Mouse (Mus musculus) left cerebral cortex, adult 2 months (tissue): ENCODE results near the gene Trim68. TPM values are rescaled to one million over a fixed set of nuclear protein-coding genes. Genes with fewer than 3 reads are reported as not detected.
A peak's percentile ranks its signal among the peaks of the same experiment; 100 is the strongest.
"Not testable (repeated sequence)": the region's sequence is repeated elsewhere in the genome, so short reads cannot be mapped to it uniquely, and the experiment has no call there.

Experiments
- DNase-seq, 2 experiments: peaks; one replicate each; pipeline ENCODE4 v3.0.0; 2021 to 2022; ENCODE audit warnings: low spot score in 2 of 2, mixed read lengths in 1 of 2; ENCODE audit errors: extremely low spot score in 1 of 2
- H3K27ac ChIP-seq: fragments of 200-600 bp; 2 replicates; pipeline ENCODE4 v1.8.1; 2022
- H3K4me3 ChIP-seq: fragments of 200-600 bp; 2 replicates; pipeline ENCODE4 v1.8.1; 2022
- CTCF ChIP-seq: fragments of 200-600 bp; IDR thresholded peaks from 2 replicates; pipeline ENCODE4 v1.8.1; 2022; ENCODE audit warnings: antibody characterized with exemption, mild to moderate bottlenecking, moderate library complexity
- intact Hi-C: fragments of 180-260 bp; cut with DNase I; formaldehyde crosslinking; loops from one replicate; pipeline ENCODE4 v1.15.1; 2025
- long read RNA-seq, 2 experiments: library from polyadenylated mRNA; stranded (forward); transcript quantifications; one replicate each; pipeline ENCODE4 v2.0.0; 2021; ENCODE audit warnings: borderline mapping rate in 2 of 2
- total RNA-seq, 2 experiments: library from RNA; stranded (reverse); gene quantifications; 2 replicates each; pipeline ENCODE4 v1.2.3; 2021

Trim68 gene
- 1 to 10 TPM; 4.9 to 6.2 TPM for total RNA-seq
- long read RNA-seq, experiment 1, partial matches to known transcripts = 1 of 5 reads
- long read RNA-seq, experiment 1, other reads (novel, unspliced or antisense) = 2 of 5 reads
- long read RNA-seq, experiment 2, partial matches to known transcripts = 0 of 5 reads
- long read RNA-seq, experiment 2, other reads (novel, unspliced or antisense) = 2 of 5 reads

GRCm38 (mm10) chr7:102686944-102687501 is at the start of gene Trim68:
TSS of gene Trim68 (minus strand) at chr7:102687327.
- Histone ChIP-seq H3K27ac (peak within 1 kb of the TSS; percentile 87), H3K4me3 (peak within 1 kb of the TSS; percentile 92)
- TF ChIP-seq CTCF = no peak
- peak; percentile 89 for DNase-seq
- intact Hi-C loops = no loop called here

DNA sequence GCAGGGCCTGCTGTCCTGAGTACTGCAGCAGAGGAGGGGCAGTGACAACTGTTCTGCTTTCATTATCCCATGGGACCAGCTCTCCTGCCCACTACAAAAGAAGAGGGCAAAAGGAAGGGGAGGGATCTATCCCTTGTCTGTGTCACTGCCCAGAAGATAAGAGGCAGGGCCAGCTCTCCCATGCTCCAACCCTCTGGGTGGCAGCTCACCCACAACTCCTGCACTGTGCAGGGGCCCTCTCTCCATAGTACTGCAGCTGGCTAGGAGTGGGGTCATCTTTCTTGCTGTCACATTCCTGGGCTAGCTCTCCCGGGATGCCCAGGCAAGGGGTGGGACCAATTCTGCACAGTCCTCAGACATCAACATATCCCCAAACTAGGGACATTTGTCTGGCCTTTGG is 46.7 kb upstream of the Trim68 start:
- intact Hi-C loops = no loop called here
- Histone ChIP-seq H3K27ac (no peak overlapping the region), H3K4me3 (no peak overlapping the region)
- no peak for DNase-seq
- TF ChIP-seq CTCF = no peak

GRCm38 (mm10) chr7:102727391-102727790 is 40.3 kb upstream of the Trim68 start, which contains the start of gene Olfr559:
TSS of gene Olfr559 (minus strand) at chr7:102727491.
- Histone ChIP-seq H3K4me3 (no peak within 1 kb of the TSS), H3K27ac (no peak within 1 kb of the TSS)
- no peak for TF ChIP-seq CTCF
- intact Hi-C loops = no loop called here
- DNase-seq = no peak

GRCm38 (mm10) chr7:102718970-102719369 is 31.8 kb upstream of the Trim68 start, which contains the start of gene Olfr33:
TSS of gene Olfr33 (minus strand) at chr7:102719070.
- no peak for DNase-seq
- no peak for TF ChIP-seq CTCF
- Histone ChIP-seq H3K4me3 (no peak within 1 kb of the TSS), H3K27ac (no peak within 1 kb of the TSS)
- intact Hi-C loops = no loop called here

- H3K4me3 ChIP-seq = no peak within 1 kb of the TSS
- no peak within 1 kb of the TSS for H3K27ac ChIP-seq
- DNase-seq = no peak
- intact Hi-C loops = no loop called here
- no peak for TF ChIP-seq CTCF
Measured at GRCm38 (mm10) chr7:102701915-102702314, 14.8 kb upstream of the Trim68 start, which contains the start of gene Olfr558. TSS of gene Olfr558 (plus strand) at chr7:102702215.

DNA sequence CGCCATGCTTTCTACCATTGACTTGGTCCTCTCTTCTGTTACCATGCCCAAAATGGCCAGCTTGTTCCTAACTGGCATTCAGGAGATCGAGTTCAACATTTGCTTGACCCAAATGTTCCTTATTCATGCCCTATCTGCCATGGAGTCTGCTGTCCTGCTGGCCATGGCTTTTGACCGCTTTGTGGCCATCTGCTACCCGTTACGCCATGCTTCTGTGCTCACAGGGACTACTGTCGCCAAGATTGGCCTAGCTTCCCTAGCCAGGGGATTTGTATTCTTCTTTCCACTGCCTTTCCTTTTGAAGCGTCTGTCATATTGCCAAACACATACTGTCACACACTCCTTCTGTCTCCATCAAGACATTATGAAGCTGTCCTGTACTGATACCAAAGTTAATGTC is 11.3 kb upstream of the Trim68 start:
- Histone ChIP-seq H3K4me3 (no peak overlapping the region), H3K27ac (no peak overlapping the region)
- DNase-seq = no peak
- TF ChIP-seq CTCF = no peak
- intact Hi-C loops = loop anchor here (5.0 to 10.0 kb wide), 2 partner anchors 186 to 1106 kb away; no protein-coding TSS in a partner anchor

DNA sequence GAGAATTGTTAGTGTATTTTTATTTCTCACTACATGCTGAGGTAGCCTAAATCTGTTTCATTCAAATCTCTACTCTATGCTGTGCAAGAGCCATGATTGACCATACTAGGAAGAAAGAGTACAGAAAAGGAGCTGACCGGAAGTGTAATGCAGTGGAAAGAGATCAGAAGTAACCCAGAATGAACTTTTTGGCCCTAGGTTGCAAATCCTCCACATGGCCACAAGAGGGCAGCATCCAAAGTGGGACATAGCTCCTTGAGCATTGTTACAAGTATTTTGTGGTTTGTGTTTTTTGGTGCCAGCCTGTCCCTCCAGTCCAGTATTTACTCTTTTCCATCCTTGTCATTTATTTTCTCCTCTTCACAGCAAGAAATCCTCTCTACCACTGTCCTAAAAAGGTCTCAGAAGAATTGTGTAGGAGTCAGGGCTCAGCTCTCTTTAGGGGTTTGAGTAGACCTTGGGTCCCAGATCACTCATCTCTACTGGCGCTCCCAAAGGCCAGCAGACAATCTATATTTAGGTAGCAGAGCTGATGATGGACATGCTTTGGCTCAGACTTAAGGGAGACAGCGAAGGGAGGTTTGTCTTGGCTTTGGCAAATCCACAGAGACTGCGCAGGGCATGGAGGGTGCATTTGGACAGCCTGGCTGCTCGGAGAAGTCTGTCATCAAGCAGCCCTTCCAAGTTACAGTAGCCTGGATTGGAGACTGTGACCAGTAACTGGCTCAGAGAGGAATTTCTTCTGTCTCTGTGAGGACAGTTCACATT is 8.4 kb upstream of the Trim68 start, which contains the start of gene Olfr557:
TSS of gene Olfr557 (plus strand) at position 553 of the 768 bp plus-strand sequence.
- peak; percentile 89 for TF ChIP-seq CTCF
- intact Hi-C loops = loop anchor here (1.0 to 10.0 kb wide), 3 partner anchors 183 to 1109 kb away; no protein-coding TSS in a partner anchor
- DNase-seq = peak; percentile 17 to 24
- H3K4me3 ChIP-seq = no peak within 1 kb of the TSS
- no peak within 1 kb of the TSS for H3K27ac ChIP-seq

DNA sequence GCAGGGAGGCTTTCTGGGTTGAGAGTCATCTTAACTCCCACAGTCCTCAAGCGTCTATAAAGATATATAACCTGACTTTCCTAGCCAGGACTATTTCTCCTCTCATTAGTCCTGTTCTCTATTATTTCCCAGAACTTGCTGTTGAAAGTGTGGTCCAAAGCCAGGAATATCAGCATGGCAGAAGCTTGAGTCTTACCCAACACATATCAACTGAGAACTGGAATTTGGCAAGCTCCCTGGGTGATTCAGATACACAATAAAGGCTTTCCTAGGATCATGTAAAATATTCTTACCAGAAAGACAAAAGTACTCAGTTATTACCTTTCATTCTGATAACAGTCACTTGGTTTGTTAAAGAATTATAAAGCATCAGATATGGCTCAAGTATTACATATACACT is 5.2 kb downstream of the Trim68 start:
- DNase-seq = no peak

DNA sequence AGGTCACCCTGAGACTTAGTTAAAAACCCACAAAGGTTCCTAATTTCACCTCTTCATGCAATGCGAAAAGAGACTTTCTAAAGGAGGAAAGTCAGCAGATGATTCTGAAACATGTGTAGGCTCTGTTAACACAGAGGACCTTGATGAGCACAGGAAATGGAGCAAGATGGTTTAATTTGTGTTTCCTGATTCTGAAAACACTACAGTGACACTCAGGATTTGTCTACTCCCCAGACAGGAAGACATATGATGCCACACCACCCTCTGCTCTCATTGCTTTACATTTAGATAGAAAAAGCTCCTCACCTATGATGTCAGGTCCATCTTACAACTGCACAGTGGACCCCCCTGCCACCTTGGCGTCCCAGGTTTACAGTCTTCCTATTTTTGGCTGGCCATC is 10.9 kb downstream of the Trim68 start:
- TF ChIP-seq CTCF = no peak
- no peak for DNase-seq
- Histone ChIP-seq H3K27ac (no peak overlapping the region), H3K4me3 (no peak overlapping the region)
- intact Hi-C loops = no loop called here

More for the DNA sequence above, 5.2 kb downstream of the Trim68 start:
- Histone ChIP-seq H3K27ac (no peak overlapping the region), H3K4me3 (no peak overlapping the region)
- no peak for TF ChIP-seq CTCF
- intact Hi-C loops = no loop called here

GRCm38 (mm10) chr7:102665378-102665777 is 21.7 kb downstream of the Trim68 start:
- peak; percentile 77 for TF ChIP-seq CTCF
- Histone ChIP-seq H3K27ac (no peak overlapping the region), H3K4me3 (no peak overlapping the region)
- DNase-seq = no peak
- intact Hi-C loops = loop anchor here (2.0 to 5.0 kb wide), 3 partner anchors 253 to 1207 kb away; no protein-coding TSS in a partner anchor

DNA sequence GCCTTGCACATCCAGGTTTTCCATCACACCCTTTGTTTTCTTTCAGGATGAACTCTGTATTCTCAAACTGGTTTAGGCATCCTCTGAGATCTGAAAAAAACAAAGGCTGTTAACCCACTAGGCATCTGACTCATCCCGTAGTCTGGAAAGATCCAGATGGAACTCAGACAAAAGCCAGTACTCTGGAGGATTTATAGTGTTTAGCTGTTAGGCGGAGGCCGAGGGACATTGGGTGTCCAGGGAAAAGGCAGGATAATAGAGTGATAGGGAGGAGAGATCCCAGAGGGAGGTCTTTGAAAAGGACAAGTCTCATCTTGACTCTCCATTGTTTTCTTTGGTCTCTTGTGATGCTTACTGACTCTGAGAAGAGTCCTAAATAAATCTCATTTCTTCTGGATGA is 22.5 kb downstream of the Trim68 start, which contains the start of gene Olfr556:
TSS of gene Olfr556 (plus strand) at position 301 of the 400 bp plus-strand sequence.
- TF ChIP-seq CTCF = no peak
- Histone ChIP-seq H3K4me3 (no peak within 1 kb of the TSS), H3K27ac (no peak within 1 kb of the TSS)
- intact Hi-C loops = loop anchor here (2.0 kb wide), 2 partner anchors 254 to 1142 kb away; no protein-coding TSS in a partner anchor
- no peak for DNase-seq

DNA sequence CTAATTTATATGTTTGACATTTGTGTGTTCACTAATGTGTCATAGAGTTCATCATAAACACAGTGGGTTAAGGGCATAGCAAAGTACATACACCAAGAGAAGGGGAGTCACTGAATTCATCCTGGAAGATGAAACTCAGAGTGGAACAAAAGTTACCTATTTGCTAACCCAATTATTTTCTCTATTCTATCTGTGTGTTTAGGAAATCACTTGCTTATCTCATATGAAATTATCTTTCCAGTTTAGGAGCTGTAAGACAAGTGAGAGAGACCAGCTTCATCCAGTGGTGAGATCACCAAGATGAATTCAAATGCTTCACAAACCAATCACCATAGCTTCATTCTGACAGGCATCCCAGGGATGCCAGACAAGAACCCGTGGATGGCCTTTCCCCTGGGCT is 28.6 kb downstream of the Trim68 start, which contains the start of gene Olfr555:
TSS of gene Olfr555 (plus strand) at position 301 of the 400 bp plus-strand sequence.
- intact Hi-C loops = no loop called here
- no peak within 1 kb of the TSS for H3K27ac ChIP-seq
- TF ChIP-seq CTCF = no peak
- DNase-seq = no peak
- no peak within 1 kb of the TSS for H3K4me3 ChIP-seq

GRCm38 (mm10) chr7:102644945-102645344 is 42.2 kb downstream of the Trim68 start:
- DNase-seq, H3K4me3 ChIP-seq, intact Hi-C loops, H3K27ac ChIP-seq: not testable (repeated sequence)
